Mouse (Mus musculus): Measurements from ENCODE around the gene Foxe1. TPM values are rescaled to one million over a fixed set of nuclear protein-coding genes. Genes with fewer than 3 reads are reported as not detected.

The Foxe1 gene
- polyA plus RNA-seq, 1 experiment from 2014 or later: 0.09 TPM

DNA sequence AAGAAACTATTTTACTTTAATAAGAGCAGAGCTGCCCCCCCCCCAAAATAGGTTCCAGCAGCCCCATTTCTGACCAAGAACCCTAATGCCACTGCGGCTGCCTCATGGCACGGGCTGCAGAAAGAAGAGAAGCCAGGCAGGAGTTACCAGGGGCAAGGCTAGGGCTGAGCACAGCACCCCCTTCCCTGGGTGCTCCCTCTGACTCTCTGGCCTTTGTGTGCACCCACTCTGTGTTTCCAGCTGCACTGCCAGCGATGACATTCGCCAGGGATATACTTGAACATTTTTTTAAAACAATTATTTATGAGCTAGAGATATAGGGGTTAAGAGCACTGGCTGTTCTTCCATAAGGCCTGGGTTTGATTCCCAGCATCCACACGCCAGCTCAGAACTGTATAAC, 6.1 kb downstream of the Foxe1 start:
- no peaks in the 10 kb centered on the region for H3K9me3 ChIP-seq (replicated peaks)
- H3K4me1 ChIP-seq: peaks cover 16% of the 10 kb centered on the region
- no peak overlapping the region for H3K4me2 ChIP-seq (replicated peaks)
- no peaks in the 10 kb centered on the region for H3K36me3 ChIP-seq
- WGBS: 44% methylated on average over 5 of the region's 5 CpGs
- no peak overlapping the region for H3K27ac ChIP-seq
- ATAC-seq (ENCODE audit: low FRiP score): no peak
- peaks cover 93% of the 10 kb centered on the region for H3K27me3 ChIP-seq
- no peak overlapping the region for H3K4me3 ChIP-seq
- H3K9ac ChIP-seq: no peak overlapping the region

DNA sequence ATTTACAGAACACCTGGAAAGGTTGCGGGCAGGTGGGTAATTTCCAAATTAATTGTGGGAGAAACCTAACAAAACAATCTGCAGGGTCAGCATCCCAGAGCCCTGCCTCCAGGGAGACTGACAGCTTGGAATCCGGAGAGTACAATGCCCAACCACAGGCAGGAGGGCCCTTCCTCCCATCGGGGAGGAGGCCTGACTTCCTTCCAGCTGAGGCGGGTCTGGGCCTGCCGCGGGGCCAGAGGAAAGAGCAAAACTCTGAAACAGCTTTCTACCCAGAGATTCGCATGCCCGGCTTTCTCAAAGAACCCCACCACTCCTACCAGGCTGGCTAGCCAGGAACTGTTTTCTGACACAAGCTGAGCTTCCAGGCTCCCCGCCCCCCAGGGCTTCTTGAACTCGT, 9.6 kb downstream of the Foxe1 start:
- no peak overlapping the region for H3K9ac ChIP-seq
- no peak for ATAC-seq (ENCODE audit: low FRiP score)
- no peak overlapping the region for H3K4me2 ChIP-seq (replicated peaks)
- H3K9me3 ChIP-seq (replicated peaks): no peaks in the 10 kb centered on the region
- H3K4me3 ChIP-seq: no peak overlapping the region
- WGBS: 11% methylated on average over 10 of the region's 10 CpGs
- no peak overlapping the region for H3K27ac ChIP-seq
- peaks cover 81% of the 10 kb centered on the region for H3K27me3 ChIP-seq
- H3K36me3 ChIP-seq: no peaks in the 10 kb centered on the region
- peaks cover 12% of the 10 kb centered on the region; the same call in 1 of the 2 replicates for H3K4me1 ChIP-seq

- no peak for ATAC-seq (ENCODE audit: low FRiP score)
- Histone ChIP-seq H3K36me3 (no peaks in the 10 kb centered on the region), H3K4me3 (no peak overlapping the region), H3K9me3 (replicated peaks) (no peaks in the 10 kb centered on the region), H3K9ac (no peak overlapping the region), H3K27ac (no peak overlapping the region), H3K4me2 (replicated peaks) (no peak overlapping the region), H3K27me3 (peaks cover 54% of the 10 kb centered on the region), H3K4me1 (peaks cover 12% of the 10 kb centered on the region; the same call in 1 of the 2 replicates)
- WGBS: 51% methylated on average over 12 of the region's 12 CpGs
Measured at GRCm38 (mm10) chr4:46356351-46357133, 13.1 kb downstream of the Foxe1 start.

DNA sequence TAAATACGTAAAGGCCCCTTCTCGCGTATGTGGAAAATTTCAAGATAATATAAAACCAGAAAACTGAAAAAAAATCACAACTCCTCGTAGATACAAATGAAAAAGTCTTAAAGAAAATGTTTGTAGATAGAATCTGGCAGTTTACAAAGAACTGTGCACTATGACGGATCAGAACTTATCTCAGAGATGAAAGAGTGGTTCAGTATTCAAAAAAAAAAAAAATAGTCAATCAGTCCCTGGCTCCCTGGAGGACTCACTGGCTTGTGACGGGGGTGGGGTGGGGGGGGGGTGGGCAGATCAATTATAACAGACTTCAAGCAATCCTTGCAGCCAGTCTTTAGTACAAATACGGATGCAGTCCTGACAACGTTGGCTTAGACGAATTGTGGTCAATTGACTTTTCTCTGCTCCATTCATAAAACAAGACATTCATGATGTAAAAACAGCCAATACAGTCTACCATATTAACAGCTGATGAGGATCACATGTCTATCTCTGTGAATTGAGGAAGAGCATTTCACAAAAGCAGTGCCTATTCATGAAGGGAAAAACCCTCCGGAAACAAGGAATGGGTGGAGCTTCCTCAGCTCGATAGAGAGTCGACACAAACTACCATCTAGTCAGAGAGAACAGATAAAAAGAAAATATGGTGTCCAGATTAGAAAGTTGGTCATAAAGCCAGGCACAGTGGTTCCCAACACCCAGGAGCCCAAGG, 16.3 kb downstream of the Foxe1 start:
- H3K27me3 ChIP-seq: peaks cover 28% of the 10 kb centered on the region
- no peaks in the 10 kb centered on the region for H3K9me3 ChIP-seq (replicated peaks)
- no peak overlapping the region for H3K4me3 ChIP-seq
- no peaks in the 10 kb centered on the region for H3K4me1 ChIP-seq
- H3K36me3 ChIP-seq: no peaks in the 10 kb centered on the region
- no peak overlapping the region for H3K9ac ChIP-seq
- H3K27ac ChIP-seq: no peak overlapping the region
- no peak overlapping the region for H3K4me2 ChIP-seq (replicated peaks)
- WGBS: 81% methylated on average over 12 of the region's 12 CpGs
- no peak for ATAC-seq (ENCODE audit: low FRiP score)

DNA sequence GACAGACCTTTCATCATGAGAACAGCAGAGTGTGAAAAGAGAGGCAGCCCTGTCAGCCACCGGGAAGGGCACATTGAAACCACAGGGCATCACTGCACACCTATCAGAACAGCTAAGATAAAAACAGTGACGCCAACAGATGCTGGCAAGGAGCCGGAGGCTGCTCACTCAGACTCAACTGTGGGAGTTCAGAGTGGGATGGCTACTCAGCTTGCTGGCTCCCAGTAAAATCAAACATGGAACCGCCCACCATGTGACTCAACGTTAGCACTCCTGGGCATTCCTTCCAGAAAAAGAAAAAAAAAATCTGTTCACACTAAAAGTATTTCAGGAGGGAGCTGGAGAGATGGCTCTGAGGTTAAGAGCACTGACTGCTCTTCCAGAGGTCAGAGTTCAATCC, 17.8 kb downstream of the Foxe1 start:
- H3K4me2 ChIP-seq (replicated peaks): no peak overlapping the region
- no peak overlapping the region for H3K27ac ChIP-seq
- ATAC-seq (ENCODE audit: low FRiP score): no peak
- peaks cover 22% of the 10 kb centered on the region for H3K27me3 ChIP-seq
- WGBS: 59% methylated on average over 5 of the region's 5 CpGs
- no peaks in the 10 kb centered on the region for H3K36me3 ChIP-seq
- H3K4me1 ChIP-seq: no peaks in the 10 kb centered on the region
- no peak overlapping the region for H3K9ac ChIP-seq
- no peaks in the 10 kb centered on the region for H3K9me3 ChIP-seq (replicated peaks)
- no peak overlapping the region for H3K4me3 ChIP-seq

DNA sequence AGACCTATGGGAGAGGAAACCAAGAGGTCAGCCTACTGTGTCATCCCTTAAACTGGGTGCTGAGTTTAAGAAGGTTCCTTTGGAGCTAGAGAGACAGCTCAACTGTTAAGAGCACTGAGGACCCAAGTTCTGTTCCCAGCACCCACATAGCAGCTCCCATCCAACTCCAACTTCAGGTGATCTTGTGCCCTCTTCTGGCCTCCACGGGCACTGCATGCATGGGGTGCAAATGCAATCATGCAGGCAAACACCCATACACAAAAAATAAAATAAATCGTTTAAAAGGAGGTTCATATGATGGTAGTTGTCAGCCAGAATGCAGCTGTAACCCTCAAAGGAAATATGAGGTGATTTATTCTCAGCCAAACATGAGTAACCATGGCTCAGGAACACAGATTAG, 21.0 kb downstream of the Foxe1 start:
- no peak overlapping the region for H3K4me2 ChIP-seq (replicated peaks)
- H3K9ac ChIP-seq: no peak overlapping the region
- H3K36me3 ChIP-seq: no peaks in the 10 kb centered on the region
- H3K4me3 ChIP-seq: no peak overlapping the region
- no peaks in the 10 kb centered on the region for H3K9me3 ChIP-seq (replicated peaks)
- 84% methylated on average over 2 of the region's 2 CpGs for WGBS
- no peak overlapping the region for H3K27ac ChIP-seq
- H3K27me3 ChIP-seq: peaks cover 23% of the 10 kb centered on the region
- ATAC-seq (ENCODE audit: low FRiP score): no peak
- H3K4me1 ChIP-seq: peaks cover 5% of the 10 kb centered on the region; the same call in 1 of the 2 replicates

- peaks cover 8% of the 10 kb centered on the region; the same call in 1 of the 2 replicates for H3K4me1 ChIP-seq
- no peak overlapping the region for H3K27ac ChIP-seq
- H3K9ac ChIP-seq: no peak overlapping the region
- H3K9me3 ChIP-seq (replicated peaks): no peaks in the 10 kb centered on the region
- H3K36me3 ChIP-seq: no peaks in the 10 kb centered on the region
- no peak overlapping the region for H3K4me3 ChIP-seq
- H3K4me2 ChIP-seq (replicated peaks): no peak overlapping the region
- ATAC-seq (ENCODE audit: low FRiP score): peak; percentile 40; the same call in 1 of the 2 replicates
- H3K27me3 ChIP-seq: peaks cover 40% of the 10 kb centered on the region
- WGBS: 21% methylated on average over 12 of the region's 12 CpGs
Measured at GRCm38 (mm10) chr4:46367487-46367959, 24.1 kb downstream of the Foxe1 start.

GRCm38 (mm10) chr4:46369070-46369469, 25.7 kb downstream of the Foxe1 start:
- H3K27ac ChIP-seq: no peak overlapping the region
- no peak overlapping the region for H3K4me3 ChIP-seq
- H3K4me2 ChIP-seq (replicated peaks): no peak overlapping the region
- peaks cover 8% of the 10 kb centered on the region; the same call in 1 of the 2 replicates for H3K4me1 ChIP-seq
- H3K9me3 ChIP-seq (replicated peaks): no peaks in the 10 kb centered on the region
- H3K9ac ChIP-seq: no peak overlapping the region
- WGBS: 65% methylated on average over 4 of the region's 4 CpGs
- peaks cover 40% of the 10 kb centered on the region for H3K27me3 ChIP-seq
- ATAC-seq (ENCODE audit: low FRiP score): no peak
- no peaks in the 10 kb centered on the region for H3K36me3 ChIP-seq

- Histone ChIP-seq H3K4me3 (no peak overlapping the region), H3K27me3 (peaks cover 40% of the 10 kb centered on the region), H3K9me3 (replicated peaks) (no peaks in the 10 kb centered on the region), H3K9ac (no peak overlapping the region), H3K4me2 (replicated peaks) (no peak overlapping the region), H3K4me1 (peaks cover 11% of the 10 kb centered on the region), H3K36me3 (no peaks in the 10 kb centered on the region), H3K27ac (no peak overlapping the region)
- ATAC-seq (ENCODE audit: low FRiP score): no peak
- 54% methylated on average over 6 of the region's 6 CpGs for WGBS
Measured at GRCm38 (mm10) chr4:46370406-46370805, 27.0 kb downstream of the Foxe1 start.

DNA sequence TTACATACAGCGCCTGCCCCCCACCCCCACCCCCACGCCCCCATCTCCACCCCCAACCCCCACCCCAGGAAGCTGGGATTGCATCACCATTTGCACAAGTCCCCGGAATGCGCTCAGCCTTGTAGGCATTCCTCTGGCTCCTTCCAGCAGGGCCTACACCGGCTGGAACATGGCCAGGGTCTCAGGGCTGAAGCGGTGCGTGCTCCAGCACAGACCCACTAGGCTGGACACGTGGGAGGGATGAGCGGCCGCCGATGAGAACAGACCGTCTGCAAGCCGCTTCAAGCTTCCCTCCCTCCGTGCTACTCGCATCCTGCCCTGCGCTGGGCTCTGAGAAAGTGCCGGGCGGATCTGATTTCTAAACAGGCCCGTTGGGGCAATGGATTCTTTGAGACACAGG, 27.6 kb downstream of the Foxe1 start:
- H3K4me1 ChIP-seq: peaks cover 11% of the 10 kb centered on the region
- H3K9me3 ChIP-seq (replicated peaks): no peaks in the 10 kb centered on the region
- 3% methylated on average over 19 of the region's 19 CpGs for WGBS
- peak overlapping the region; percentile 4; the same call in 1 of the 2 replicates for H3K4me3 ChIP-seq
- peak overlapping the region; percentile 41; the same call in 1 of the 2 replicates for H3K9ac ChIP-seq
- peak; percentile 78 for ATAC-seq (ENCODE audit: low FRiP score)
- no peak overlapping the region for H3K27ac ChIP-seq
- H3K36me3 ChIP-seq: 0 out of 2 replicates have a peak, but pooled peaks cover 3% of the 10 kb centered on the region
- H3K4me2 ChIP-seq (replicated peaks): peak overlapping the region; percentile 44
- peaks cover 36% of the 10 kb centered on the region for H3K27me3 ChIP-seq

DNA sequence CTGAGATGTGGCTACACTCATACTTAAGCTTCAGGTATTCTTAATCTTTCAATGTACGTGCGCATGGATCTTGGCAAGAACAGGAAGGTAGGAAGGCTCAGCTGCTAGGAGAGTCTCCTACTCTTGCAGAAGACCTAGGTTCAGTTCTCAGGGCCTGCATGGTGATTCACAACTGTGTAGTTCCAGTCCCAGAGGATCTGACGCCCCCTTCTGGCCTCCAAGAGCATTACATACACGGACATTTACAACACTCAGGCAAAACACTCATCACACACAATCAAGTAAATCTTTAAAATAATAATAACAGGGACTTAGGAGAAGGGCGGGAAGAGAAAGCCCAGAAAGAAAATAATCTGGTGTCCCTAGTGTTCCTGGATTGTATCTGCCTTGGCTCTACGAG, 31.0 kb downstream of the Foxe1 start:
- 59% methylated on average over 6 of the region's 6 CpGs for whole genome bisulfite sequencing
- H3K9ac ChIP-seq: no peak overlapping the region
- peaks cover 20% of the 10 kb centered on the region for H3K27me3 ChIP-seq
- peaks cover 6% of the 10 kb centered on the region; the same call in 1 of the 2 replicates for H3K4me1 ChIP-seq
- ATAC-seq (ENCODE audit: low FRiP score): no peak
- peaks cover 31% of the 10 kb centered on the region for H3K36me3 ChIP-seq
- H3K4me3 ChIP-seq: no peak overlapping the region
- H3K9me3 ChIP-seq (replicated peaks): no peaks in the 10 kb centered on the region
- H3K27ac ChIP-seq: no peak overlapping the region
- peak overlapping the region; percentile 51 for H3K4me2 ChIP-seq (replicated peaks)

DNA sequence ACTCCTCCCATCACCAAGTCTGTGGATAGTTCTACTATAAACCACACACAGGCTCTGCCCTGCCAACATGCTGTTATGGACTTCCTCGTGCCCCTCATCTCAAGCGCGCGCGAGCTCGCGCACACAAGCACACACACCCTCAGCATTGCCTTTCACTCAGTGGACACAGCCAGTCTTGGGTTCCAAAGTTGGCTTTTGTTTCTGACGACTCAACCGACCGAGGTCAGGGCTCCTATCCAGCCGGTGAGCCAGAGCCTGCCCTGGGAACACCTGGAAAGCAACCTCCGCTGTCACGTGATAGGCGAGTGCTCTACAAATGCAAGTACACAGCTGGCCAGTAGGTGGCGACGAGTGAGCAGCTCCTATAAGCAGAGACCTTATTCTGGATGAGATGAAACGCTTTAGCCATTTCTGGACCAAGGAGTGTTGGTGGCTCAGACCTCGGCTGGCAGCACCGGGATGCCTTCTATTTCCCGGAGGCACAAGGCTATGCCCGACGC, 31.5 kb downstream of the Foxe1 start:
- Histone ChIP-seq H3K4me3 (peak overlapping the region; percentile 21), H3K9ac (no peak overlapping the region), H3K4me1 (peaks cover 6% of the 10 kb centered on the region; the same call in 1 of the 2 replicates), H3K4me2 (replicated peaks) (peak overlapping the region; percentile 51), H3K27ac (no peak overlapping the region), H3K36me3 (peaks cover 36% of the 10 kb centered on the region), H3K9me3 (replicated peaks) (no peaks in the 10 kb centered on the region), H3K27me3 (peaks cover 15% of the 10 kb centered on the region)
- WGBS: 21% methylated on average over 22 of the region's 22 CpGs
- no peak for ATAC-seq (ENCODE audit: low FRiP score)
